Mouse (Mus musculus) lung, postnatal 0 days (tissue): ENCODE data around the gene Hic2. TPM values are rescaled to one million over a fixed set of nuclear protein-coding genes. Genes with fewer than 3 reads are reported as not detected.

ENCODE experiments used
- ATAC-seq: fragments of 200-750 bp; cut with Nextera tagmentation; 2 replicates; pipeline ENCODE4 v1.8.0; 2017; ENCODE audit warnings: moderate library complexity
- DNase-seq: peaks from one replicate; pipeline ENCODE4 v3.0.0-alpha.2; 2016; ENCODE audit warnings: low spot score
- H3K27ac ChIP-seq: fragments of 300-500 bp; sonication (generic); 2 replicates; pipeline ENCODE4 v1.5.1; 2014; ENCODE audit warnings: antibody characterized with exemption, mild to moderate bottlenecking, low read length, mixed read lengths
- H3K27me3 ChIP-seq: fragments of 300-500 bp; sonication (generic); replicated peaks from 2 replicates; pipeline ENCODE4 v1.6.1; 2014; ENCODE audit warnings: low read length, mixed read lengths; ENCODE audit not compliant: insufficient read depth
- H3K36me3 ChIP-seq: fragments of 300-500 bp; sonication (generic); 2 replicates; pipeline ENCODE4 v1.6.1; 2014; ENCODE audit warnings: low read length, mixed read lengths; ENCODE audit not compliant: insufficient read depth
- H3K4me1 ChIP-seq: fragments of 300-500 bp; sonication (generic); 2 replicates; pipeline ENCODE4 v1.6.1; 2014; ENCODE audit warnings: antibody characterized with exemption, low read depth, low read length, mixed read lengths; ENCODE audit not compliant: insufficient read depth
- H3K4me2 ChIP-seq: fragments of 300-500 bp; sonication (generic); replicated peaks from 2 replicates; pipeline ENCODE4 v1.6.1; 2014; ENCODE audit warnings: low read depth, mild to moderate bottlenecking, low read length, moderate library complexity, mixed read lengths
- H3K4me3 ChIP-seq: fragments of 300-500 bp; sonication (generic); 2 replicates; pipeline ENCODE4 v1.5.1; 2014; ENCODE audit warnings: low read depth, low read length
- H3K9ac ChIP-seq: fragments of 300-500 bp; sonication (generic); replicated peaks from 2 replicates; pipeline ENCODE4 v1.6.1; 2014; ENCODE audit warnings: low read depth, mild to moderate bottlenecking
- H3K9me3 ChIP-seq: fragments of 300-500 bp; sonication (generic); 2 replicates; pipeline ENCODE4 v1.6.1; 2016; ENCODE audit warnings: low read length, mixed read lengths
- CTCF ChIP-seq: IDR thresholded peaks from 2 replicates; pipeline ENCODE4 v1.5.1; 2016; ENCODE audit warnings: antibody characterized with exemption, mild to moderate bottlenecking
- EP300 ChIP-seq: IDR thresholded peaks from 2 replicates; pipeline ENCODE4 v1.6.1; 2016; ENCODE audit warnings: antibody characterized with exemption, mild to moderate bottlenecking, control low read depth
- WGBS: fragments of 180-500 bp; shearing (Covaris S2); extraction: QIAGEN DNeasy Blood & Tissue Kit; methylation state at CpG from one replicate; pipeline ENCODE4 v1.1.7; 2014; 5-methylcytosine and 5-hydroxymethylcytosine counted together
- polyA plus RNA-seq: library from polyadenylated mRNA; unstranded; fragments of >200 nt; fragmentation: Nextera tagmentation; extraction: Ambion mirVana; gene quantifications from 2 replicates; pipeline ENCODE4 v1.2.1, GENCODE M21; 2015

The Hic2 gene
- polyA plus RNA-seq, 1 experiment from 2014 or later: 2.0 TPM

DNA sequence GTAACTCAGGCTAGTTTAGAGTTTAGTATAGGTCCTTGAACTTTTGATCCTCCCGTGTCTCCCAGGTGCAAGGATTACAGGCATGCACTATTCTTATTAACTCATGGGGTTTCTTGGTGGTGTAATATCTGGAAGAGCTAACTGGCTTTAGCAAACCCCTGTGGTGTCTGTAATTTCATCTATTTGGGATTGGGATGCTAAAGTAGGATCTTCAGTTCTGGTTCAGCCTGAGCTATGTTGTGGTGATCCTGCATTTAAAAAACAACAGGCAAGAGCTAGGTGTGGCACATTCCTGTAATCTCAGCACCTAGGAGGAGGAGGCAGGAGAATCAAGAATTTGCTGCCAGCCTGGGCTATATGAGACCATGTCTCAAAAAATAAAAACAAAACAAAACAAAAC is 11.6 kb downstream of the Hic2 start:
- Histone ChIP-seq H3K4me2 (no peak overlapping the region), H3K36me3 (no peaks in the 10 kb centered on the region), H3K9ac (no peak overlapping the region), H3K4me3 (no peak overlapping the region), H3K27ac (no peak overlapping the region), H3K27me3 (no peaks in the 10 kb centered on the region), H3K9me3 (no peaks in the 10 kb centered on the region), H3K4me1 (peaks cover 3% of the 10 kb centered on the region; the same call in 1 of the 2 replicates)
- WGBS: 72% methylated on average over 1 of the region's 1 CpGs
- ATAC-seq (no peak), DNase-seq (no peak)
- no peak for TF ChIP-seq CTCF
- TF ChIP-seq EP300: no peak

GRCm38 (mm10) chr16:17247727-17248126 is 14.4 kb downstream of the Hic2 start:
- Histone ChIP-seq H3K9me3 (no peaks in the 10 kb centered on the region), H3K9ac (no peak overlapping the region), H3K4me2 (no peak overlapping the region), H3K4me3 (no peak overlapping the region), H3K4me1 (peaks cover 6% of the 10 kb centered on the region; the same call in 1 of the 2 replicates), H3K27ac (peak overlapping the region; percentile 51), H3K36me3 (no peaks in the 10 kb centered on the region), H3K27me3 (no peaks in the 10 kb centered on the region)
- ATAC-seq: peak; percentile 90
- WGBS: 49% methylated on average over 4 of the region's 4 CpGs
- TF ChIP-seq EP300 (peak; percentile 74), CTCF (no peak)
- peak; percentile 92 for DNase-seq

DNA sequence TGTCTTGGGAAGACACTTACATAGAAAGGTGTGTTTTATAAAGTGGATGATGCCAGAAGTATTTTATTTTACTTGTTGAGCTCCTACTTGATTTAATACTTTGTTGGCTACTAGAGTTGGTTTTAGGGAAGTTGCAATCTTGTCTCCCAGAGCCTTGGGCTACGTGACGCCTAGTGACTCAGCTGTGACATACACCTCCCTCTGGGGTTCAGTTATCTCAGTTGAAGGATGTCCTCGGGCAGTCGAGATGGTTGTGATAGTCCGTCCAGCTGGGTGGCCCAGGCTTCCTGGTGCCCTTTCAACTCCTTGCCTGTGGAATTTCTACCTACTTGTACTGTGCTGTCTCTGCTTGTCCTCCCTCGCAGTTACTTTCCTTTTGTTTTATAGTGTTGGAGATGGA is 15.8 kb downstream of the Hic2 start:
- ATAC-seq: no peak
- no peak overlapping the region for H3K27ac ChIP-seq
- no peak for DNase-seq
- no peak overlapping the region for H3K9ac ChIP-seq
- H3K4me1 ChIP-seq: peaks cover 7% of the 10 kb centered on the region; the same call in 1 of the 2 replicates
- no peak overlapping the region for H3K4me3 ChIP-seq
- H3K9me3 ChIP-seq: no peaks in the 10 kb centered on the region
- H3K4me2 ChIP-seq: no peak overlapping the region
- no peaks in the 10 kb centered on the region for H3K36me3 ChIP-seq
- H3K27me3 ChIP-seq: no peaks in the 10 kb centered on the region
- TF ChIP-seq EP300 (no peak), CTCF (no peak)
- 32% methylated on average over 6 of the region's 6 CpGs for WGBS

- 38% methylated on average over 3 of the region's 3 CpGs for whole genome bisulfite sequencing
- DNase-seq: peak; percentile 59
- no peaks in the 10 kb centered on the region for H3K9me3 ChIP-seq
- H3K4me2 ChIP-seq: no peak overlapping the region
- TF ChIP-seq EP300: peak; percentile 78
- no peak for TF ChIP-seq CTCF
- no peak overlapping the region for H3K4me3 ChIP-seq
- H3K9ac ChIP-seq: no peak overlapping the region
- H3K4me1 ChIP-seq: peaks cover 8% of the 10 kb centered on the region; the same call in 1 of the 2 replicates
- H3K27ac ChIP-seq: no peak overlapping the region
- H3K27me3 ChIP-seq: no peaks in the 10 kb centered on the region
- ATAC-seq: peak; percentile 16
- H3K36me3 ChIP-seq: no peaks in the 10 kb centered on the region
These were observed 18.2 kb downstream of the Hic2 start for GRCm38 (mm10) chr16:17251539-17251938.

- DNase-seq (no peak), ATAC-seq (no peak)
- no peak overlapping the region for H3K27ac ChIP-seq
- H3K4me2 ChIP-seq: no peak overlapping the region
- H3K9me3 ChIP-seq: no peaks in the 10 kb centered on the region
- H3K4me1 ChIP-seq: peaks cover 8% of the 10 kb centered on the region; the same call in 1 of the 2 replicates
- WGBS: 56% methylated on average over 3 of the region's 3 CpGs
- no peaks in the 10 kb centered on the region for H3K36me3 ChIP-seq
- no peaks in the 10 kb centered on the region for H3K27me3 ChIP-seq
- TF ChIP-seq CTCF (no peak), EP300 (no peak)
- H3K9ac ChIP-seq: no peak overlapping the region
- H3K4me3 ChIP-seq: no peak overlapping the region
These were observed 18.8 kb downstream of the Hic2 start for GRCm38 (mm10) chr16:17252086-17252726.

- Histone ChIP-seq H3K9ac (no peak overlapping the region), H3K9me3 (no peaks in the 10 kb centered on the region), H3K4me2 (no peak overlapping the region), H3K27ac (no peak overlapping the region), H3K4me1 (peaks cover 8% of the 10 kb centered on the region; the same call in 1 of the 2 replicates), H3K4me3 (no peak overlapping the region), H3K36me3 (no peaks in the 10 kb centered on the region), H3K27me3 (no peaks in the 10 kb centered on the region)
- ATAC-seq (no peak), DNase-seq (no peak)
- 61% methylated on average over 7 of the region's 7 CpGs for WGBS
- no peak for TF ChIP-seq CTCF
- no peak for TF ChIP-seq EP300
These were observed 19.5 kb downstream of the Hic2 start for GRCm38 (mm10) chr16:17252841-17253240.
